Mouse (Mus musculus) brown adipose tissue, adult 24 weeks (tissue): ENCODE data around the gene Capzb. TPM values are rescaled to one million over a fixed set of nuclear protein-coding genes. Genes with fewer than 3 reads are reported as not detected.

Experiments
- H3K27ac ChIP-seq: fragments of 200-500 bp; replicated peaks from 2 replicates; pipeline ENCODE4 v1.5.1; 2012; ENCODE audit warnings: low read depth, mild to moderate bottlenecking, low read length
- H3K4me1 ChIP-seq: fragments of 200-500 bp; 2 replicates; pipeline ENCODE4 v1.6.1; 2012; ENCODE audit warnings: low read length, mixed read lengths; ENCODE audit not compliant: control insufficient read depth, insufficient read depth, insufficient read length
- H3K4me3 ChIP-seq: fragments of 200-500 bp; 2 replicates; pipeline ENCODE4 v1.5.1; 2012; ENCODE audit warnings: low read depth, mild to moderate bottlenecking, low read length, moderate library complexity; ENCODE audit not compliant: insufficient read depth
- polyA plus RNA-seq: library from polyadenylated mRNA; stranded (reverse); fragments of >200 nt; gene quantifications from 2 replicates; pipeline ENCODE4 v1.2.4, GENCODE M21; 2012; ENCODE audit not compliant: missing spikeins, insufficient read depth, insufficient read length

The Capzb gene
- polyA plus RNA-seq, 1 experiment = 166 TPM

- Histone ChIP-seq H3K4me3 (no peak overlapping the region), H3K4me1 (no peaks in the 10 kb centered on the region; the same call in 1 of the 2 replicates), H3K27ac (no peak overlapping the region)
These were observed 145.4 kb downstream of the Capzb start for GRCm38 (mm10) chr4:139338145-139338544.

DNA sequence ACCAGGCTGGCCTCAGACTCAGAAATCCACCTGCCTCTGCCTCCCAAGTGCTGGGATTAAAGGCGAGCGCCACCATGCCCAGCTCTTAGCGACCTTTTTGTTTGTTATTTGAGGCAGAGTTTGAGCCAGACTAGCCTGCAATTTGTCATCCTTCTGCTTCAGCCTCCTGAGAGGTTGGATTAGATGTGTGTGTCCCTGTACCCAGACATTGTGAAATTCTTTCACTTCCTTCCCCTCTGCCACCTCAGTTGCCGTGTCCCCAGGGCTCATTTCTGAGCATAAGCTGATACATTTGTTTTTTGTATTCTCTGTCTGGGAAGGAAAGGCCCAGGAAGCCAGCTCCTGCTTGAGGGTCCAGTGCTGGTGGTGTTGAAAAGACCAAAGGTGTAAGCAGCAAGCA, 148.1 kb downstream of the Capzb start:
- Histone ChIP-seq H3K4me3 (no peak overlapping the region), H3K27ac (no peak overlapping the region)

More for the DNA sequence above, 148.1 kb downstream of the Capzb start:
- H3K4me1 ChIP-seq = no peaks in the 10 kb centered on the region; the same call in 1 of the 2 replicates

Other genes with a start within 250 kb of the Capzb start
- gene Rnf186, start 225.8 kb upstream of the Capzb start, polyA plus RNA-seq = not detected in 2 replicates
- gene Tmco4, start 220.0 kb upstream of the Capzb start, polyA plus RNA-seq = 10.3 and 12.2 TPM in 2 replicates
- not detected in 2 replicates for gene Htr6, start 117.3 kb upstream of the Capzb start, polyA plus RNA-seq
- gene Nbl1, start 99.9 kb upstream of the Capzb start, polyA plus RNA-seq = 6.3 and 11.7 TPM in 2 replicates
- 1,161 and 1,254 TPM in 2 replicates for gene Minos1, start 61.8 kb upstream of the Capzb start, polyA plus RNA-seq
- gene Pqlc2, start 117.8 kb downstream of the Capzb start, polyA plus RNA-seq = 4.5 TPM in 2 replicates
- 48.3 and 52.7 TPM in 2 replicates for gene Akr7a5, start 117.8 kb downstream of the Capzb start, polyA plus RNA-seq
- gene Mrto4, start 159.7 kb downstream of the Capzb start, polyA plus RNA-seq = 16.7 and 22.2 TPM in 2 replicates
- 14.1 and 14.7 TPM in 2 replicates for gene Emc1, start 159.7 kb downstream of the Capzb start, polyA plus RNA-seq
- 32.5 and 43.2 TPM in 2 replicates for gene Ubr4, start 159.7 kb downstream of the Capzb start, polyA plus RNA-seq